Mouse (Mus musculus): ENCODE results near the gene Golt1a. TPM values are rescaled to one million over a fixed set of nuclear protein-coding genes. Genes with fewer than 3 reads are reported as not detected.

Golt1a gene
- polyA plus RNA-seq (2014; fragmentation: Nextera tagmentation; extraction: Ambion mirVana) = not detected in 2 replicates

- Histone ChIP-seq H3K27me3 (ENCODE audit: control insufficient read depth, insufficient read depth, low read length) (no peaks in the 10 kb centered on the region), H3K9ac (replicated peaks; ENCODE audit: low read length) (no peak within 1 kb of the TSS), H3K4me3 (replicated peaks; ENCODE audit: low read depth, low read length) (no peak within 1 kb of the TSS), H3K36me3 (ENCODE audit: control insufficient read depth, insufficient read depth, low read length) (no peaks in the 10 kb centered on the region), H3K27ac (replicated peaks; ENCODE audit: low read depth, low read length) (no peak within 1 kb of the TSS), H3K9me3 (ENCODE audit: control insufficient read depth, low read length) (no peaks in the 10 kb centered on the region), H3K4me1 (ENCODE audit: control insufficient read depth, insufficient read depth, low read length) (peaks cover 13% of the 10 kb centered on the region; the same call in 1 of the 2 replicates), H3K4me2 (ENCODE audit: low read length) (no peak within 1 kb of the TSS)
- ATAC-seq (ENCODE audit: low FRiP score, low TSS enrichment) (no peak), DNase-seq (no peak)
- WGBS = 76% methylated on average over 14 of the region's 14 CpGs
Measured at GRCm38 (mm10) chr1:133309652-133310267, at the start of gene Golt1a. Gene Golt1a, plus strand, starts transcription at chr1:133309800.

- no peak overlapping the region for H3K4me3 ChIP-seq (replicated peaks; ENCODE audit: low read depth, low read length)
- H3K9ac ChIP-seq (replicated peaks; ENCODE audit: low read length) = no peak overlapping the region
- no peak overlapping the region for H3K4me2 ChIP-seq (ENCODE audit: low read length)
- no peaks in the 10 kb centered on the region for H3K27me3 ChIP-seq (ENCODE audit: control insufficient read depth, insufficient read depth, low read length)
- 93% methylated on average over 6 of the region's 6 CpGs for WGBS
- peaks cover 17% of the 10 kb centered on the region for H3K4me1 ChIP-seq (ENCODE audit: control insufficient read depth, insufficient read depth, low read length)
- H3K27ac ChIP-seq (replicated peaks; ENCODE audit: low read depth, low read length) = no peak overlapping the region
- DNase-seq = no peak
- no peaks in the 10 kb centered on the region for H3K9me3 ChIP-seq (ENCODE audit: control insufficient read depth, low read length)
- peaks cover 59% of the 10 kb centered on the region for H3K36me3 ChIP-seq (ENCODE audit: control insufficient read depth, insufficient read depth, low read length)
- no peak for ATAC-seq (ENCODE audit: low FRiP score, low TSS enrichment)
Measured at GRCm38 (mm10) chr1:133262628-133263027, 47.0 kb upstream of the Golt1a start.

- no peak for ATAC-seq (ENCODE audit: low FRiP score, low TSS enrichment)
Measured at GRCm38 (mm10) chr1:133263134-133263533, 46.5 kb upstream of the Golt1a start.

GRCm38 (mm10) chr1:133264367-133264766, 45.2 kb upstream of the Golt1a start:
- no peak overlapping the region for H3K27ac ChIP-seq (replicated peaks; ENCODE audit: low read depth, low read length)
- no peaks in the 10 kb centered on the region for H3K9me3 ChIP-seq (ENCODE audit: control insufficient read depth, low read length)
- H3K27me3 ChIP-seq (ENCODE audit: control insufficient read depth, insufficient read depth, low read length) = no peaks in the 10 kb centered on the region
- H3K36me3 ChIP-seq (ENCODE audit: control insufficient read depth, insufficient read depth, low read length) = peaks cover 61% of the 10 kb centered on the region
- no peak overlapping the region for H3K4me3 ChIP-seq (replicated peaks; ENCODE audit: low read depth, low read length)
- no peak overlapping the region for H3K9ac ChIP-seq (replicated peaks; ENCODE audit: low read length)
- H3K4me2 ChIP-seq (ENCODE audit: low read length) = no peak overlapping the region
- DNase-seq (peak; percentile 43), ATAC-seq (ENCODE audit: low FRiP score, low TSS enrichment) (no peak)
- peaks cover 20% of the 10 kb centered on the region for H3K4me1 ChIP-seq (ENCODE audit: control insufficient read depth, insufficient read depth, low read length)
- WGBS = 59% methylated on average over 12 of the region's 12 CpGs

More at GRCm38 (mm10) chr1:133263134-133263533, 46.5 kb upstream of the Golt1a start:
- H3K9ac ChIP-seq (replicated peaks; ENCODE audit: low read length) = no peak overlapping the region
- H3K27me3 ChIP-seq (ENCODE audit: control insufficient read depth, insufficient read depth, low read length) = no peaks in the 10 kb centered on the region
- H3K4me1 ChIP-seq (ENCODE audit: control insufficient read depth, insufficient read depth, low read length) = peaks cover 18% of the 10 kb centered on the region
- H3K4me2 ChIP-seq (ENCODE audit: low read length) = no peak overlapping the region
- H3K4me3 ChIP-seq (replicated peaks; ENCODE audit: low read depth, low read length) = no peak overlapping the region
- peaks cover 59% of the 10 kb centered on the region for H3K36me3 ChIP-seq (ENCODE audit: control insufficient read depth, insufficient read depth, low read length)
- 92% methylated on average over 7 of the region's 7 CpGs for WGBS
- H3K9me3 ChIP-seq (ENCODE audit: control insufficient read depth, low read length) = no peaks in the 10 kb centered on the region
- H3K27ac ChIP-seq (replicated peaks; ENCODE audit: low read depth, low read length) = no peak overlapping the region
- DNase-seq = no peak

- H3K4me1 ChIP-seq (ENCODE audit: control insufficient read depth, insufficient read depth, low read length) = peaks cover 20% of the 10 kb centered on the region
- H3K27me3 ChIP-seq (ENCODE audit: control insufficient read depth, insufficient read depth, low read length) = no peaks in the 10 kb centered on the region
- no peaks in the 10 kb centered on the region for H3K9me3 ChIP-seq (ENCODE audit: control insufficient read depth, low read length)
- H3K4me3 ChIP-seq (replicated peaks; ENCODE audit: low read depth, low read length) = no peak overlapping the region
- H3K4me2 ChIP-seq (ENCODE audit: low read length) = no peak overlapping the region
- ATAC-seq (ENCODE audit: low FRiP score, low TSS enrichment) (no peak), DNase-seq (no peak)
- H3K27ac ChIP-seq (replicated peaks; ENCODE audit: low read depth, low read length) = no peak overlapping the region
- WGBS = 74% methylated on average over 11 of the region's 11 CpGs
- peaks cover 60% of the 10 kb centered on the region for H3K36me3 ChIP-seq (ENCODE audit: control insufficient read depth, insufficient read depth, low read length)
- H3K9ac ChIP-seq (replicated peaks; ENCODE audit: low read length) = no peak overlapping the region
Measured at GRCm38 (mm10) chr1:133265114-133265766, 44.4 kb upstream of the Golt1a start.

- Histone ChIP-seq H3K4me3 (replicated peaks; ENCODE audit: low read depth, low read length) (no peak overlapping the region), H3K4me1 (ENCODE audit: control insufficient read depth, insufficient read depth, low read length) (peaks cover 20% of the 10 kb centered on the region), H3K9ac (replicated peaks; ENCODE audit: low read length) (no peak overlapping the region; the same call in 1 of the 2 replicates), H3K27ac (replicated peaks; ENCODE audit: low read depth, low read length) (peak overlapping the region; percentile 72), H3K9me3 (ENCODE audit: control insufficient read depth, low read length) (no peaks in the 10 kb centered on the region), H3K36me3 (ENCODE audit: control insufficient read depth, insufficient read depth, low read length) (peaks cover 70% of the 10 kb centered on the region), H3K27me3 (ENCODE audit: control insufficient read depth, insufficient read depth, low read length) (no peaks in the 10 kb centered on the region), H3K4me2 (ENCODE audit: low read length) (no peak overlapping the region)
- ATAC-seq (ENCODE audit: low FRiP score, low TSS enrichment) (no peak), DNase-seq (no peak)
- 38% methylated on average over 3 of the region's 3 CpGs for WGBS
Measured at GRCm38 (mm10) chr1:133267094-133267493, 42.5 kb upstream of the Golt1a start.

- Histone ChIP-seq H3K9ac (replicated peaks; ENCODE audit: low read length) (peak overlapping the region; percentile 39), H3K4me3 (replicated peaks; ENCODE audit: low read depth, low read length) (no peak overlapping the region), H3K36me3 (ENCODE audit: control insufficient read depth, insufficient read depth, low read length) (peaks cover 70% of the 10 kb centered on the region), H3K4me2 (ENCODE audit: low read length) (no peak overlapping the region), H3K27ac (replicated peaks; ENCODE audit: low read depth, low read length) (peak overlapping the region; percentile 72), H3K4me1 (ENCODE audit: control insufficient read depth, insufficient read depth, low read length) (peaks cover 20% of the 10 kb centered on the region), H3K9me3 (ENCODE audit: control insufficient read depth, low read length) (no peaks in the 10 kb centered on the region), H3K27me3 (ENCODE audit: control insufficient read depth, insufficient read depth, low read length) (no peaks in the 10 kb centered on the region)
- 9% methylated on average over 10 of the region's 10 CpGs for WGBS
- DNase-seq (peak; percentile 66), ATAC-seq (ENCODE audit: low FRiP score, low TSS enrichment) (peak; percentile 72; the same call in 1 of the 2 replicates)
Measured at GRCm38 (mm10) chr1:133267813-133268492, 41.6 kb upstream of the Golt1a start.

GRCm38 (mm10) chr1:133268503-133268902, 41.1 kb upstream of the Golt1a start:
- Histone ChIP-seq H3K9ac (replicated peaks; ENCODE audit: low read length) (peak overlapping the region; percentile 39; the same call in 1 of the 2 replicates), H3K36me3 (ENCODE audit: control insufficient read depth, insufficient read depth, low read length) (peaks cover 70% of the 10 kb centered on the region), H3K9me3 (ENCODE audit: control insufficient read depth, low read length) (no peaks in the 10 kb centered on the region), H3K4me1 (ENCODE audit: control insufficient read depth, insufficient read depth, low read length) (peaks cover 20% of the 10 kb centered on the region), H3K4me2 (ENCODE audit: low read length) (no peak overlapping the region), H3K27me3 (ENCODE audit: control insufficient read depth, insufficient read depth, low read length) (no peaks in the 10 kb centered on the region), H3K4me3 (replicated peaks; ENCODE audit: low read depth, low read length) (no peak overlapping the region), H3K27ac (replicated peaks; ENCODE audit: low read depth, low read length) (peak overlapping the region; percentile 72)
- ATAC-seq (ENCODE audit: low FRiP score, low TSS enrichment) = peak; percentile 55; the same call in 1 of the 2 replicates
- DNase-seq = no peak
- 69% methylated on average over 3 of the region's 3 CpGs for WGBS

Data from midbrain, embryonic 14.5 days (tissue).